ENCODE assay signal across 28 mouse cellular contexts in genomic region chrX:57012891-57013290, GRCm38 (mm10). TPM values are rescaled to one million over a fixed set of nuclear protein-coding genes. Genes with fewer than 3 reads are reported as not detected.
A peak's percentile ranks its signal among the peaks of the same experiment; 100 is the strongest.
DNase-seq lines count a peak whose midpoint lies in the region; ATAC-seq and TF ChIP-seq lines count a peak whose summit lies in the region.
"Had no signal": no experiment of that assay in that cellular context is flagged by ENCODE, and none has a peak within 500 bp of the region (broad histone marks: within the 10 kb centered on the region; RNA-seq: fewer than 3 reads in every experiment).

No protein-coding gene starts in this region.

- H3K27ac ChIP-seq in kidney, adult 2 months (ENCODE audit: insufficient read depth, low read depth, low read length): no peak overlapping the region
- H3K27ac ChIP-seq in liver, adult 2 months (replicated peaks; ENCODE audit: insufficient read depth, low read depth, low read length): no peak overlapping the region
- no peak overlapping the region for H3K27ac ChIP-seq in liver, postnatal 0 days (ENCODE audit: low read depth)
- H3K27ac ChIP-seq: embryonic facial prominence, embryonic 13.5 days; embryonic facial prominence, embryonic 15.5 days; forebrain, embryonic 10.5 days; forebrain, embryonic 12.5 days had no signal

- ATAC-seq in liver, postnatal 0 days: no peak
- ATAC-seq: forebrain, embryonic 14.5 days had no signal

- no peaks in the 10 kb centered on the region for H3K36me3 ChIP-seq in kidney, adult 2 months (ENCODE audit: control insufficient read depth, insufficient read depth, low read length)
- no peaks in the 10 kb centered on the region for H3K36me3 ChIP-seq in liver, adult 2 months (ENCODE audit: control insufficient read depth, insufficient read depth, low read length)
- no peaks in the 10 kb centered on the region for H3K36me3 ChIP-seq in liver, postnatal 0 days (replicated peaks; ENCODE audit: insufficient read depth, low read length)
- H3K36me3 ChIP-seq: embryonic facial prominence, embryonic 13.5 days; embryonic facial prominence, embryonic 15.5 days; forebrain, embryonic 10.5 days; forebrain, embryonic 12.5 days had no signal

- H3K4me2 ChIP-seq in liver, postnatal 0 days (ENCODE audit: low read depth, low read length): no peak overlapping the region
- H3K4me2 ChIP-seq: embryonic facial prominence, embryonic 13.5 days; embryonic facial prominence, embryonic 15.5 days; forebrain, embryonic 12.5 days had no signal

- TF ChIP-seq POLR2A in kidney, adult 2 months (IDR thresholded peaks at IDR 0.05; ENCODE audit: low read depth, low read length): no peak
- TF ChIP-seq POLR2A in liver, adult 2 months (IDR thresholded peaks at IDR 0.05; ENCODE audit: extremely low read depth, insufficient read depth, low read length): no peak

- H3K9ac ChIP-seq in liver, adult 2 months (ENCODE audit: low read depth, low read length): no peak overlapping the region
- no peak overlapping the region for H3K9ac ChIP-seq in liver, postnatal 0 days (replicated peaks)
- H3K9ac ChIP-seq: embryonic facial prominence, embryonic 13.5 days; embryonic facial prominence, embryonic 15.5 days; forebrain, embryonic 12.5 days had no signal

- TF ChIP-seq CTCF in kidney, adult 2 months (conservative IDR thresholded peaks at IDR 0.05; ENCODE audit: insufficient read depth, insufficient read length, low read depth, low read length): no peak
- TF ChIP-seq CTCF in liver, adult 2 months (IDR thresholded peaks at IDR 0.05; ENCODE audit: low read depth, low read length): no peak
- no peak for TF ChIP-seq CTCF in liver, postnatal 0 days (IDR thresholded peaks at IDR 0.05; ENCODE audit: low read depth)

- H3K9me3 ChIP-seq in liver, postnatal 0 days (ENCODE audit: low read length): no peaks in the 10 kb centered on the region
- H3K9me3 ChIP-seq: embryonic facial prominence, embryonic 13.5 days; embryonic facial prominence, embryonic 15.5 days; forebrain, embryonic 10.5 days; forebrain, embryonic 12.5 days had no signal

- no peak overlapping the region for H3K4me3 ChIP-seq in kidney, adult 2 months (ENCODE audit: insufficient read depth, low read depth, low read length)
- H3K4me3 ChIP-seq in liver, adult 2 months (ENCODE audit: insufficient read depth, low read depth, low read length): no peak overlapping the region
- H3K4me3 ChIP-seq in liver, postnatal 0 days (ENCODE audit: low read depth, low read length): no peak overlapping the region
- H3K4me3 ChIP-seq: embryonic facial prominence, embryonic 13.5 days; embryonic facial prominence, embryonic 15.5 days; erythroblast, embryonic 14.5 days; forebrain, embryonic 10.5 days; forebrain, embryonic 12.5 days had no signal

- DNase-seq in kidney, adult 2 months: peak; percentile 55
- no peak for DNase-seq in kidney, postnatal 4 days
- peak; percentile 54 for DNase-seq in kidney, adult 9 months
- no peak for DNase-seq in kidney, postnatal 25 days
- DNase-seq in liver, adult 2 months (ENCODE audit: extremely low read depth, low read depth, low spot score): peak; percentile 2
- no peak for DNase-seq in liver, postnatal 0 days
- DNase-seq: adrenal gland, adult 2 months; adrenal gland, postnatal 10 days; adrenal gland, postnatal 25 days; cerebellum, adult 11 months; cerebellum, adult 18-20 months; cerebellum, adult 8-10 months; cerebellum, adult 9-11 months; cerebellum, postnatal 14 days; cerebellum, postnatal 36 days; embryo, embryonic 11 days had no signal

- no peaks in the 10 kb centered on the region for H3K4me1 ChIP-seq in kidney, adult 2 months (ENCODE audit: control insufficient read depth, insufficient read depth, low read length)
- H3K4me1 ChIP-seq in liver, adult 2 months (ENCODE audit: control insufficient read depth, insufficient read depth, low read length): no peaks in the 10 kb centered on the region; the same call in 1 of the 2 replicates
- no peaks in the 10 kb centered on the region for H3K4me1 ChIP-seq in liver, postnatal 0 days (ENCODE audit: insufficient read depth)
- H3K4me1 ChIP-seq: embryonic facial prominence, embryonic 13.5 days; embryonic facial prominence, embryonic 15.5 days; forebrain, embryonic 10.5 days; forebrain, embryonic 12.5 days had no signal

- H3K79me2 ChIP-seq in liver, adult 2 months (ENCODE audit: control insufficient read depth, insufficient read depth, low read length): no peaks in the 10 kb centered on the region

- 65% methylated on average over 2 of the region's 2 CpGs for WGBS in kidney, adult 2 months
- WGBS in liver, adult 2 months: 49% methylated on average over 2 of the region's 2 CpGs
- 57% methylated on average over 2 of the region's 2 CpGs for WGBS in liver, postnatal 0 days (ENCODE audit: insufficient replicate concordance)

- TF ChIP-seq EP300 in liver, postnatal 0 days (IDR thresholded peaks at IDR 0.05; ENCODE audit: low read depth): no peak

- H3K27me3 ChIP-seq in kidney, adult 2 months (replicated peaks; ENCODE audit: control insufficient read depth, insufficient read depth, low read length): no peaks in the 10 kb centered on the region
- H3K27me3 ChIP-seq in liver, adult 2 months (ENCODE audit: control insufficient read depth, insufficient read depth, low read length): no peaks in the 10 kb centered on the region
- no peaks in the 10 kb centered on the region for H3K27me3 ChIP-seq in liver, postnatal 0 days (ENCODE audit: insufficient read depth, low read length)
- H3K27me3 ChIP-seq: embryonic facial prominence, embryonic 13.5 days; embryonic facial prominence, embryonic 15.5 days; forebrain, embryonic 12.5 days had no signal

RNA-seq across cellular contexts. Expression of gene Brs3, which starts 30.0 kb away (rescaled TPM):
- not detected in 2 replicates for polyA plus RNA-seq in kidney, adult 2 months (2012; rRNA removed)
- total RNA-seq in liver, adult 2 months (2014; rRNA removed): not detected in 2 replicates
- polyA plus RNA-seq in liver, adult 2 months (2012; rRNA removed): not detected in 2 replicates
- polyA plus RNA-seq in liver, postnatal 0 days (2015; fragmentation: Nextera tagmentation; extraction: Ambion mirVana): not detected in 2 replicates
- total RNA-seq: adrenal gland, adult 2 months; adrenal gland, postnatal 10 days; adrenal gland, postnatal 25 days; adrenal gland, postnatal 4 days; common myeloid progenitor, adult 5-6 weeks; ES-E14; MEL had no signal
- polyA plus RNA-seq: adrenal gland, adult 2 months; C2C12; embryonic facial prominence, embryonic 11.5 days; embryonic facial prominence, embryonic 13.5 days; embryonic facial prominence, embryonic 15.5 days; erythroblast, embryonic 14.5 days; forebrain, embryonic 10.5 days; forebrain, embryonic 12.5 days had no signal

RNA-seq across cellular contexts. Expression of gene Htatsf1, which starts 40.5 kb away (rescaled TPM):
- polyA plus RNA-seq in kidney, adult 2 months (2012; rRNA removed): 12.5 and 14.7 TPM in 2 replicates
- total RNA-seq in liver, adult 2 months (2014; rRNA removed): 14.6 and 16.2 TPM in 2 replicates
- 6.1 and 7.9 TPM in 2 replicates for polyA plus RNA-seq in liver, adult 2 months (2012; rRNA removed)
- 20.3 and 22.1 TPM in 2 replicates for polyA plus RNA-seq in liver, postnatal 0 days (2015; fragmentation: Nextera tagmentation; extraction: Ambion mirVana)

Comparison
In these comparisons a context has a peak if more than half of its experiments do, and no peak if none do; other contexts are left out.
1. DNase-seq: peak in kidney, adult 2 months (single experiment), kidney, adult 9 months (single experiment) and liver, adult 2 months (single experiment); none in kidney, postnatal 4 days (0 of 2), kidney, postnatal 25 days (0 of 2) and liver, postnatal 0 days (single experiment).